Mouse (Mus musculus): ENCODE data around the gene Draxin. TPM values are rescaled to one million over a fixed set of nuclear protein-coding genes. Genes with fewer than 3 reads are reported as not detected.

Gene Draxin
- total and polyA plus RNA-seq, 3 experiments = 0.04 TPM; not detected in 2

DNA sequence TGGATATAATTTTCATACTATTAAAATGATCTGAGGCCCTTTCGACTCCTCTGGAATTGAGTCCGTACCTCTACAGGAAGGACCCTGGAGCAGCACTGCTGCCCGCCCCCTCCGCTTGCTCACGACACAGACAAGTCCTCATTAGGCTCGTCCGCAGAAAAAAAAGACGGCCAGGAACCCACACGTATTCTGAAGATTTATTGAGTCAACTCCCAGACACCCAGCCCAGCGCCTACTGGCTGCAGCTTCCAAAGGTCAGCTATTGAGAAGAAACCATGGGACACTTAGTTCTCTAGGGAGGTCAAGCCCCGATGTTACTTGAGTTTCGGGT lies 9.2 kb upstream of the Draxin start (continued):
- TF ChIP-seq RAD21 (IDR thresholded peaks at IDR 0.05; ENCODE audit: low read depth, low read length) = no peak

GRCm38 (mm10) chr4:148137503-148137902 lies 7.0 kb upstream of the Draxin start:
- in situ Hi-C loops (cut with MboI; ENCODE audit: low pct_ligation_motif_present, low pct_unique_long_range_greater_than_20kb, low sequenced_read_pairs) = no loop called here
- Histone ChIP-seq H3K9ac (ENCODE audit: insufficient read depth, low read depth) (no peak overlapping the region), H3K4me2 (ENCODE audit: insufficient read depth, low read depth, poor library complexity, severe bottlenecking) (no peak overlapping the region), H3K27ac (ENCODE audit: insufficient read depth, low read depth) (no peak overlapping the region), H3K27me3 (replicated peaks) (peaks cover 48% of the 10 kb centered on the region), H3K9me3 (replicated peaks; ENCODE audit: low read length) (no peaks in the 10 kb centered on the region), H3K36me3 (replicated peaks in 1 of 2; ENCODE audit: control insufficient read depth in 1 of 2, insufficient read depth in 1 of 2, low read length in 1 of 2) (no peaks in the 10 kb centered on the region), H3K4me1 (ENCODE audit: control insufficient read depth in 1 of 2, insufficient read depth in 2 of 2) (peaks cover 2 to 6% of the 10 kb centered on the region in 2 experiments; a peak in 2 of 4 replicates), H3K4me3 (replicated peaks in 1 of 3; ENCODE audit: low read depth in 2 of 3, low read length in 2 of 3, poor library complexity in 1 of 3) (no peak overlapping the region), H3K79me2 (replicated peaks; ENCODE audit: control insufficient read depth, extremely low read depth, insufficient read depth, poor library complexity, severe bottlenecking) (no peaks in the 10 kb centered on the region; the same call in 1 of the 2 replicates)
- DNase-seq (ENCODE audit: extremely low read depth) = no peak
- dilution Hi-C loops (cut with MboI; ENCODE audit: extremely low pct_ligation_motif_present, extremely low pct_unique_long_range_greater_than_20kb, low sequenced_read_pairs) = no loop called here
- TF ChIP-seq MAX (IDR thresholded peaks at IDR 0.05; ENCODE audit: low read length) = no peak
- no peak for TF ChIP-seq USF1 (IDR thresholded peaks at IDR 0.05; ENCODE audit: low read depth, low read length)
- TF ChIP-seq ZNF384 (IDR thresholded peaks at IDR 0.05; ENCODE audit: low read depth, low read length) = no peak
- TF ChIP-seq HCFC1 (IDR thresholded peaks at IDR 0.05; ENCODE audit: low read depth, low read length) = no peak
- no peak for TF ChIP-seq ZKSCAN1 (IDR thresholded peaks at IDR 0.05; ENCODE audit: borderline replicate concordance, low read depth, low read length)
- no peak for TF ChIP-seq POLR2A (IDR thresholded peaks at IDR 0.05; ENCODE audit: low read depth, low read length)
- no peak for TF ChIP-seq TCF12 (IDR thresholded peaks at IDR 0.05; ENCODE audit: low read depth, low read length)
- TF ChIP-seq SMC3 (IDR thresholded peaks at IDR 0.05; ENCODE audit: low read depth, low read length) = no peak
- TF ChIP-seq IRF4 (IDR thresholded peaks at IDR 0.05; ENCODE audit: low read depth, low read length) = no peak
- no peak for TF ChIP-seq MEF2A (IDR thresholded peaks at IDR 0.05; ENCODE audit: borderline replicate concordance, low read depth, low read length)
- no peak for TF ChIP-seq CHD2 (IDR thresholded peaks at IDR 0.05; ENCODE audit: low read length)
- no peak for TF ChIP-seq NELFE (IDR thresholded peaks at IDR 0.05; ENCODE audit: low read depth, low read length)

DNA sequence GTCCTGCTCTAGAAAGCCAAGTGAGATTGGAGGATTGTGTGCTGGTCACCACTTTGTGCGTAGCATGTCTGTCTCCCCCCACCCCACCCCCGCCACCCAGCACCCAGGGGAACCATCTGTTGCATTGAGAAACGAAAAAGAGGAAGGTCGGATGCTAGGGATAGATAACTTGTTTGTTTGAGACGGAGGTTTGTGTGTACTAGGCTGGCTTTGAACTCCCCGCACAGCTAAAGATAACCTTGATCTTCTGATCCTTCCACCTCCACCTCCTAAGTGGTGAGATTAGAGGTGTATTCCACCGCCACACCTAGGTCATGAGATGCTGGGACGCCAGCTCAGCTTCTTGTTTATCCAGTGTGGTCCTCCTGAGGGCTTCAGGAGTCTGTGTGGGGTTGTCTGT lies 4.5 kb upstream of the Draxin start:
- Histone ChIP-seq H3K79me2 (replicated peaks; ENCODE audit: control insufficient read depth, extremely low read depth, insufficient read depth, poor library complexity, severe bottlenecking) (no peaks in the 10 kb centered on the region), H3K9me3 (replicated peaks; ENCODE audit: low read length) (no peaks in the 10 kb centered on the region), H3K4me3 (replicated peaks in 1 of 3; ENCODE audit: low read depth in 2 of 3, low read length in 2 of 3, poor library complexity in 1 of 3) (no peak overlapping the region), H3K36me3 (replicated peaks in 1 of 2; ENCODE audit: control insufficient read depth in 1 of 2, insufficient read depth in 1 of 2, low read length in 1 of 2) (no peaks in the 10 kb centered on the region), H3K27ac (ENCODE audit: insufficient read depth, low read depth) (no peak overlapping the region), H3K9ac (ENCODE audit: insufficient read depth, low read depth) (no peak overlapping the region), H3K4me1 (ENCODE audit: control insufficient read depth in 1 of 2, insufficient read depth in 2 of 2) (peaks cover 6% of the 10 kb centered on the region in 2 experiments), H3K4me2 (ENCODE audit: insufficient read depth, low read depth, poor library complexity, severe bottlenecking) (no peak overlapping the region), H3K27me3 (replicated peaks) (peaks cover 71% of the 10 kb centered on the region)
- DNase-seq (ENCODE audit: extremely low read depth) = no peak
- in situ Hi-C loops (cut with MboI; ENCODE audit: low pct_ligation_motif_present, low pct_unique_long_range_greater_than_20kb, low sequenced_read_pairs) = no loop called here
- dilution Hi-C loops (cut with MboI; ENCODE audit: extremely low pct_ligation_motif_present, extremely low pct_unique_long_range_greater_than_20kb, low sequenced_read_pairs) = no loop called here
- TF ChIP-seq MAX (IDR thresholded peaks at IDR 0.05; ENCODE audit: low read length) = no peak
- no peak for TF ChIP-seq JUN (IDR thresholded peaks at IDR 0.05; ENCODE audit: insufficient read depth, low read depth, low read length)
- TF ChIP-seq IRF4 (IDR thresholded peaks at IDR 0.05; ENCODE audit: low read depth, low read length) = no peak
- no peak for TF ChIP-seq POLR2AphosphoS2 (IDR thresholded peaks at IDR 0.05; ENCODE audit: low read depth, low read length)
- no peak for TF ChIP-seq BHLHE40 (IDR thresholded peaks at IDR 0.05; ENCODE audit: low read depth, low read length)
- TF ChIP-seq ETS1 (conservative IDR thresholded peaks at IDR 0.05; ENCODE audit: low read depth, low read length) = no peak
- no peak for TF ChIP-seq ZNF384 (IDR thresholded peaks at IDR 0.05; ENCODE audit: low read depth, low read length)
- no peak for TF ChIP-seq CHD2 (IDR thresholded peaks at IDR 0.05; ENCODE audit: low read length)
- no peak for TF ChIP-seq HCFC1 (IDR thresholded peaks at IDR 0.05; ENCODE audit: low read depth, low read length)
- no peak for TF ChIP-seq EP300 (IDR thresholded peaks at IDR 0.05; ENCODE audit: low read length)
